Mouse (Mus musculus): ENCODE results near the gene Jazf1. TPM values are rescaled to one million over a fixed set of nuclear protein-coding genes. Genes with fewer than 3 reads are reported as not detected.

Jazf1 gene
- polyA plus RNA-seq, 1 experiment from 2014 or later = 15.6 TPM

DNA sequence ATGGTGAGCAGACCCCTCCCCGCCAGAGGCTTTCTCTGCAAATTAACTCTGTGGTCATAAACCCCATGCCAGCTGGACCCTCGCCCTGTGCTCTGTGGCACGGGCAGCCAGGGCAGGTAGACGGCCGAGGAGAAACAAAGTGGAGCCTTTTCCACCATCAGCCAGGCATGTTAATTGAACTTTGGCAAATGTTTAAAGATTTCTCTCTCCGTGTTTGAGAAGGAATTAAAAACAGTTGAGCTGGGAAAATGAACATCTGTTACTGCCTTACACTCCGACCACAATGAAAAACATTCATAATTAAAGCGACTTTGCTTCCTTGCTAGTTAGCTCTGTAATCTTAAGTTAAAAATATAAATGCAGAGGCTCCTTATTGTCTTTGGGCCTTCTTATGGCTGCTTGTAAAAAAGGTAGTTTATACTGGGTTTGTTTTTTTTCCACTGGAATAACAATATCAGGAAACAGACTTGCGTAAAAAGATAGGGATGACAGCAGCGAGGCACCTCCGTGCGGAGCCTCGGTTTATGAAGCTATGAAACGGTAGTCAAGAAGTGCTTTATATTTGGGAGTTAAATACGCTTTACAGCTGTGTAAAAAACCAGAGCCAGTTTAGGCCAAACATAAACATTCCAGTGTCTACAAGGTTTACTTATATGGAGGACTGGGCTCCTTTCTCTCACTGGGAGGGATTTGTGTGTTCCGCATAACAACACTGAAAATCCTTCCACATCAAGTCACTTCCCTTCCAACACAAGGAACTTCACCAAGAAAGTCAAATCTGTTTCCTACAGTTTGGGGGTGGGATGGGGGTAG, 273.2 kb downstream of the Jazf1 start:
- WGBS = 62% methylated on average over 16 of the region's 16 CpGs
- no peak for ATAC-seq (ENCODE audit: insufficient number of reproducible peaks, insufficient read depth, low FRiP score, low read depth)
- Histone ChIP-seq H3K4me2 (ENCODE audit: low read length) (no peak overlapping the region), H3K4me3 (ENCODE audit: control insufficient read depth in 1 of 2, insufficient read depth in 1 of 2, low read depth in 1 of 2, low read length in 2 of 2) (no peak overlapping the region), H3K36me3 (ENCODE audit: control insufficient read depth, insufficient read depth, low read length) (no peaks in the 10 kb centered on the region), H3K9ac (ENCODE audit: low read length) (no peak overlapping the region), H3K27me3 (ENCODE audit: control insufficient read depth, insufficient read depth, low read length) (no peaks in the 10 kb centered on the region), H3K27ac (replicated peaks in 1 of 2; ENCODE audit: control insufficient read depth in 1 of 2, insufficient read depth in 1 of 2, low read depth in 2 of 2, low read length in 2 of 2) (peak overlapping the region; percentile 54 to 55), H3K4me1 (ENCODE audit: control insufficient read depth in 2 of 2, insufficient read depth in 2 of 2, low read length in 2 of 2) (peaks cover 21 to 29% of the 10 kb centered on the region in 2 experiments), H3K9me3 (ENCODE audit: control insufficient read depth, low read length) (no peaks in the 10 kb centered on the region)

- Histone ChIP-seq H3K9ac (ENCODE audit: low read length) (no peak overlapping the region), H3K4me2 (ENCODE audit: low read length) (no peak overlapping the region), H3K36me3 (ENCODE audit: control insufficient read depth, insufficient read depth, low read length) (no peaks in the 10 kb centered on the region), H3K27me3 (ENCODE audit: control insufficient read depth, insufficient read depth, low read length) (no peaks in the 10 kb centered on the region), H3K4me1 (ENCODE audit: control insufficient read depth in 2 of 2, insufficient read depth in 2 of 2, low read length in 2 of 2) (peaks cover 23 to 36% of the 10 kb centered on the region in 2 experiments), H3K9me3 (ENCODE audit: control insufficient read depth, low read length) (no peaks in the 10 kb centered on the region), H3K27ac (replicated peaks in 1 of 2; ENCODE audit: control insufficient read depth in 1 of 2, insufficient read depth in 1 of 2, low read depth in 2 of 2, low read length in 2 of 2) (no peak overlapping the region), H3K4me3 (ENCODE audit: control insufficient read depth in 1 of 2, insufficient read depth in 1 of 2, low read depth in 1 of 2, low read length in 2 of 2) (no peak overlapping the region)
- 70% methylated on average over 3 of the region's 3 CpGs for WGBS
- no peak for ATAC-seq (ENCODE audit: insufficient number of reproducible peaks, insufficient read depth, low FRiP score, low read depth)
These were observed 276.0 kb downstream of the Jazf1 start for GRCm38 (mm10) chr6:52792455-52792854.

DNA sequence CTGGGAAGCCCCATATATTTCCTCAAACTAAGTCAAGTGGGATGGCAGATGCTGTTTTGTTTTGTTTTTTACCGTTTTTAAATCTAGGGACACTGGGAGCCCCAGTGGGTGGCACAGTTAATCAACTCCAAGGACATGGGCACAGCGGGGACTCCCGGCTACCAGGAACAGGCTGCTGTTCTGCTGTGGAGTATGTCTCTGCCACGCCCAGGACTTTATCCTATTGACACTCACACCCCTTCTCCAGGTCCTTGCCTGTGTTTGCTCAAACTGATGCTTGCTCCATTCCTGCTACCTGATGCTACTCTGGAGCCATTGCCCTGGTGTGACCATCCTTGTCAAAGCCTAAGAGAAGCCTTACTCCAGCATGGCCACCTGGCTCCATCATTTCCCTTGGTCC, 277.6 kb downstream of the Jazf1 start:
- no peak overlapping the region for H3K4me3 ChIP-seq (ENCODE audit: control insufficient read depth in 1 of 2, insufficient read depth in 1 of 2, low read depth in 1 of 2, low read length in 2 of 2)
- H3K36me3 ChIP-seq (ENCODE audit: control insufficient read depth, insufficient read depth, low read length) = no peaks in the 10 kb centered on the region
- H3K9me3 ChIP-seq (ENCODE audit: control insufficient read depth, low read length) = no peaks in the 10 kb centered on the region
- H3K9ac ChIP-seq (ENCODE audit: low read length) = no peak overlapping the region
- peaks cover 13 to 22% of the 10 kb centered on the region in 2 experiments for H3K4me1 ChIP-seq (ENCODE audit: control insufficient read depth in 2 of 2, insufficient read depth in 2 of 2, low read length in 2 of 2)
- no peak for ATAC-seq (ENCODE audit: insufficient number of reproducible peaks, insufficient read depth, low FRiP score, low read depth)
- 77% methylated on average over 4 of the region's 4 CpGs for WGBS
- H3K27me3 ChIP-seq (ENCODE audit: control insufficient read depth, insufficient read depth, low read length) = no peaks in the 10 kb centered on the region
- no peak overlapping the region for H3K27ac ChIP-seq (replicated peaks in 1 of 2; ENCODE audit: control insufficient read depth in 1 of 2, insufficient read depth in 1 of 2, low read depth in 2 of 2, low read length in 2 of 2)
- no peak overlapping the region for H3K4me2 ChIP-seq (ENCODE audit: low read length)

DNA sequence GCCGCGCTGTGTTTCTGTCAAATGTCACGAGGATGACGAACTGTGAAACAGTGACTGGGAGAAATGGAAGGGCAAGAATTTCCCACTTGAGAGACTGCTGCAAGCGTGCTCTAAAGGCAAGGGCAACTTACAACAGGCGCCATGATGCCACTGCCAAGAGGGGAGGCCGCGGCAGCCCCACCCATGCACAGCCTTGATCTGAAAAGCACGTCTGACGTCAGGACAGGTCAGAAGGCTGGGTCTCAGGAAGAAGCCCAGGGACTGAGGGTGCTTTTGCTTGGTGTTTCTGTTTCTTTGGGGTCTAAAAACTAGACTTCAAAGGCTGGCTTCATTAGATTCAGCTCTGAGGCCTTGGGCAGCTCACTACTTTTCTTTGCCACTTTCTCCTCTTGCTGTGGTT, 278.1 kb downstream of the Jazf1 start:
- Histone ChIP-seq H3K27ac (replicated peaks in 1 of 2; ENCODE audit: control insufficient read depth in 1 of 2, insufficient read depth in 1 of 2, low read depth in 2 of 2, low read length in 2 of 2) (0 out of 4 replicates have a peak overlapping the region, but pooled peaks of 1 of the 2 experiments have one; percentile 26), H3K4me2 (ENCODE audit: low read length) (no peak overlapping the region), H3K27me3 (ENCODE audit: control insufficient read depth, insufficient read depth, low read length) (no peaks in the 10 kb centered on the region), H3K9me3 (ENCODE audit: control insufficient read depth, low read length) (no peaks in the 10 kb centered on the region), H3K4me3 (ENCODE audit: control insufficient read depth in 1 of 2, insufficient read depth in 1 of 2, low read depth in 1 of 2, low read length in 2 of 2) (no peak overlapping the region), H3K36me3 (ENCODE audit: control insufficient read depth, insufficient read depth, low read length) (no peaks in the 10 kb centered on the region), H3K4me1 (ENCODE audit: control insufficient read depth in 2 of 2, insufficient read depth in 2 of 2, low read length in 2 of 2) (peaks cover 13 to 20% of the 10 kb centered on the region in 2 experiments), H3K9ac (ENCODE audit: low read length) (no peak overlapping the region)
- WGBS = 38% methylated on average over 10 of the region's 10 CpGs
- ATAC-seq (ENCODE audit: insufficient number of reproducible peaks, insufficient read depth, low FRiP score, low read depth) = no peak

DNA sequence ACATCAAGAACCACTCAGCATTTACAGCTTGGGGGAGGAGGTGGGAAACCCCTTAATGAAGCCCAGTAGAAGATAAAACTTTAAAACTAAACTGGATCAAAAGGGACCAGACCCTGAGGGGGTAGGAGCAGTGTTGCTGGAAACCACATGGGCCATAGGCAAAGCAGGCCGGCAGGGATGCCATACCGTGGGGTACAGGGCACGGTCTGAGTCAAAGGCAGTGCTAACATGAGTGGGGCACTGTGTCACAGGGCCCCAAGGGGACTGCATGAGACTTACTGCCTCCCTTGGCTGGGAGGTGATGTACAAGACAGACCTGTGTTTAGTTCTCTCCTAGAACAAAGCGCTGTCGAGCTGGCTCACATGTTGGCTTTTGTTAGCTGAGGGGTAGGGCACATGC, 288.9 kb downstream of the Jazf1 start:
- H3K4me1 ChIP-seq (ENCODE audit: control insufficient read depth in 2 of 2, insufficient read depth in 2 of 2, low read length in 2 of 2) = 0 out of 4 replicates have a peak, but pooled peaks cover 0 to 6% of the 10 kb centered on the region in 2 experiments
- H3K36me3 ChIP-seq (ENCODE audit: control insufficient read depth, insufficient read depth, low read length) = no peaks in the 10 kb centered on the region
- no peak overlapping the region for H3K9ac ChIP-seq (ENCODE audit: low read length)
- WGBS = 92% methylated on average over 5 of the region's 5 CpGs
- H3K4me2 ChIP-seq (ENCODE audit: low read length) = no peak overlapping the region
- no peak for ATAC-seq (ENCODE audit: insufficient number of reproducible peaks, insufficient read depth, low FRiP score, low read depth)
- no peaks in the 10 kb centered on the region for H3K9me3 ChIP-seq (ENCODE audit: control insufficient read depth, low read length)
- H3K27ac ChIP-seq (replicated peaks in 1 of 2; ENCODE audit: control insufficient read depth in 1 of 2, insufficient read depth in 1 of 2, low read depth in 2 of 2, low read length in 2 of 2) = no peak overlapping the region
- no peak overlapping the region for H3K4me3 ChIP-seq (ENCODE audit: control insufficient read depth in 1 of 2, insufficient read depth in 1 of 2, low read depth in 1 of 2, low read length in 2 of 2)
- no peaks in the 10 kb centered on the region for H3K27me3 ChIP-seq (ENCODE audit: control insufficient read depth, insufficient read depth, low read length)

DNA sequence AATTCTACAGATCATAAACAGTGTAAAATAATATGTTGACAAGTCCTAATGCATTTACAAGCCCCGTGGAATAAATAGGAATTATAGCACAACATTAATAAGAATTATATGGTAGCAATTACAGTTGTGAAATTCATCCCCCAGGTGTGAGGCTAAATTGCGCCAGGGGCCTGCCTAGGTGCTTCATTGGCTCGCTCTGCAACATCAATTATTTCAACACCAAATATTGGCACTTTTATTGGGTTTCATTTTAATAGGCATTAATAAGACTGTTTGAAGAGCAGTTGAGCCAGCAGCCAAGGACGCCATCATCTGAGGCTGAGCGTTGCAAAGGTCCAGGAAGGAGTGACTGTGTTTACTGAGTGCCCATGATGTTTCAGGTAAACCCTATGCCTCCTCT, 289.9 kb downstream of the Jazf1 start:
- H3K4me3 ChIP-seq (ENCODE audit: control insufficient read depth in 1 of 2, insufficient read depth in 1 of 2, low read depth in 1 of 2, low read length in 2 of 2) = no peak overlapping the region
- no peak overlapping the region for H3K9ac ChIP-seq (ENCODE audit: low read length)
- H3K27me3 ChIP-seq (ENCODE audit: control insufficient read depth, insufficient read depth, low read length) = no peaks in the 10 kb centered on the region
- ATAC-seq (ENCODE audit: insufficient number of reproducible peaks, insufficient read depth, low FRiP score, low read depth) = no peak
- 88% methylated on average over 5 of the region's 5 CpGs for WGBS
- H3K27ac ChIP-seq (replicated peaks in 1 of 2; ENCODE audit: control insufficient read depth in 1 of 2, insufficient read depth in 1 of 2, low read depth in 2 of 2, low read length in 2 of 2) = no peak overlapping the region
- 0 out of 4 replicates have a peak, but pooled peaks cover 0 to 6% of the 10 kb centered on the region in 2 experiments for H3K4me1 ChIP-seq (ENCODE audit: control insufficient read depth in 2 of 2, insufficient read depth in 2 of 2, low read length in 2 of 2)
- H3K4me2 ChIP-seq (ENCODE audit: low read length) = no peak overlapping the region
- no peaks in the 10 kb centered on the region for H3K36me3 ChIP-seq (ENCODE audit: control insufficient read depth, insufficient read depth, low read length)
- H3K9me3 ChIP-seq (ENCODE audit: control insufficient read depth, low read length) = no peaks in the 10 kb centered on the region

DNA sequence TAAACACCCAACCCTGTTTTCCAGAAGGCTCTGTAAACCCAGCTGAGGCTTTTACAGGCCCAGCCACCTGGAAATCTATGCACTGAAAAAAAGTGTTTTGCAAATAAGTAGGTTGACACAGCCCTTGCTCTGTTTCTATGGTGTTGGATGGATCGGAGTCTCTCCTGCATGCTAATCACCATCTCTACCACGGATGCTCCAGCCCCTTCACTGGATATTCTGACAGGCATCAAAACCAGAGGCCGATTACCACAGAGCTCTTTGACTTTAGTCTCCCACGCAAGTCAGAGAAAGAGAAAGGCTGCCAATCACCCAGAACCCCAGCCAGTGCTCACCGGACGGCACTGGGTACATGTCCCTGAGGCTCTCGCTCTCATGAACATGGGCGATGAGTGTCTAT, 291.4 kb downstream of the Jazf1 start:
- Histone ChIP-seq H3K4me3 (ENCODE audit: control insufficient read depth in 1 of 2, insufficient read depth in 1 of 2, low read depth in 1 of 2, low read length in 2 of 2) (no peak overlapping the region), H3K4me1 (ENCODE audit: control insufficient read depth in 2 of 2, insufficient read depth in 2 of 2, low read length in 2 of 2) (0 out of 4 replicates have a peak, but pooled peaks cover 0 to 6% of the 10 kb centered on the region in 2 experiments), H3K9me3 (ENCODE audit: control insufficient read depth, low read length) (no peaks in the 10 kb centered on the region), H3K4me2 (ENCODE audit: low read length) (no peak overlapping the region), H3K27me3 (ENCODE audit: control insufficient read depth, insufficient read depth, low read length) (no peaks in the 10 kb centered on the region), H3K27ac (replicated peaks in 1 of 2; ENCODE audit: control insufficient read depth in 1 of 2, insufficient read depth in 1 of 2, low read depth in 2 of 2, low read length in 2 of 2) (no peak overlapping the region), H3K36me3 (ENCODE audit: control insufficient read depth, insufficient read depth, low read length) (no peaks in the 10 kb centered on the region; the same call in 1 of the 2 replicates), H3K9ac (ENCODE audit: low read length) (no peak overlapping the region)
- no peak for ATAC-seq (ENCODE audit: insufficient number of reproducible peaks, insufficient read depth, low FRiP score, low read depth)
- WGBS = 91% methylated on average over 8 of the region's 8 CpGs
